Mouse (Mus musculus) midbrain, embryonic 12.5 days (tissue): ENCODE results near the gene Gm37240. TPM values are rescaled to one million over a fixed set of nuclear protein-coding genes. Genes with fewer than 3 reads are reported as not detected.

Experiments
- ATAC-seq: fragments of 200-750 bp; cut with Nextera tagmentation; 2 replicates; pipeline ENCODE4 v1.8.0; 2017; ENCODE audit warnings: low read depth, moderate TSS enrichment, moderate library complexity; ENCODE audit not compliant: low FRiP score
- H3K27ac ChIP-seq: fragments of 300-500 bp; sonication (generic); replicated peaks from 2 replicates; pipeline ENCODE4 v1.5.1; 2016; ENCODE audit warnings: mild to moderate bottlenecking
- H3K27me3 ChIP-seq: fragments of 300-500 bp; sonication (generic); 2 replicates; pipeline ENCODE4 v1.6.1; 2016; ENCODE audit warnings: mild to moderate bottlenecking
- H3K36me3 ChIP-seq: fragments of 300-500 bp; sonication (generic); 2 replicates; pipeline ENCODE4 v1.6.1; 2016
- H3K4me1 ChIP-seq: fragments of 300-500 bp; sonication (generic); 2 replicates; pipeline ENCODE4 v1.6.1; 2016
- H3K4me2 ChIP-seq: fragments of 300-500 bp; sonication (generic); replicated peaks from 2 replicates; pipeline ENCODE4 v1.6.1; 2016; ENCODE audit warnings: mild to moderate bottlenecking, moderate library complexity
- H3K4me3 ChIP-seq: fragments of 300-500 bp; sonication (generic); 2 replicates; pipeline ENCODE4 v1.5.1; 2016; ENCODE audit warnings: mild to moderate bottlenecking
- H3K9ac ChIP-seq: fragments of 300-500 bp; sonication (generic); replicated peaks from 2 replicates; pipeline ENCODE4 v1.6.1; 2016; ENCODE audit warnings: mild to moderate bottlenecking, moderate library complexity
- H3K9me3 ChIP-seq: fragments of 300-500 bp; sonication (generic); 2 replicates; pipeline ENCODE4 v1.6.1; 2016; ENCODE audit warnings: mild to moderate bottlenecking
- WGBS: fragments of 180-500 bp; shearing (Covaris S2); methylation state at CpG from one replicate; pipeline ENCODE4 v1.1.7; 2016; 5-methylcytosine and 5-hydroxymethylcytosine counted together
- polyA plus RNA-seq: library from polyadenylated mRNA; unstranded; fragments of >200 nt; fragmentation: Nextera tagmentation; extraction: Ambion mirVana; gene quantifications from 2 replicates; pipeline ENCODE4 v1.2.1, GENCODE M21; 2016

Gene Gm37240
- polyA plus RNA-seq, 1 experiment from 2014 or later = 0.96 TPM

DNA sequence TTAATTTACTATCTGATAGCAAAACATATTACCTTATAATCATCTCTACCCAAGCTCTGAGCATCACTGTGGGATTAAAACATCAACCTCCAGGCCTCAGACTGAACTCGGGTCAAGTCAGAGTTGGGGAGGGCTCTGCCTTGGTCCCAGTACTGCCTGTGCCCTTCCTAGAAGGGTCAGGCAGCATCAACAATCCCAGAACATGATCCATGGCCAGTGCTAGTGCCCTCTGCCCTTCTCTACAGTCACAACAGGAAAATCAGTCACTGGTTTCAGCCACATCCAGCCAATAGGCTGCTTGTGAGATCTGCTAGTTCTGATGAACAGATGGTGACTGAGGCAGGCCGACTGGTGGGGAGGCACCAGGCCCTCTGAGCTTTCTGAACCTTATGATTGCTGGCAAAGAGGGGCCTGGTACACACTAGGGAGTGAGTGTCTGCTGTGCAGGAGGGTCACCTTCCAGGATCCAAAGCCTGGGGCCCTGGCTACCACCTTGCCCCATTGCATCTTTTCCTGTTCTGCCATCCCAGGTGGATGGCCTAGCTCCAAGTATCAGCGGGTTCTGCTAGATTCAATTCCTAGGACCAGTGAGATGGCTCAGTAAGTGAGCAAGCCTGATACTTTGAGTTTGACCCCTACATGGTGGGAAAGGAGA lies 401.7 kb downstream of the Gm37240 start:
- Histone ChIP-seq H3K4me1 (no peaks in the 10 kb centered on the region), H3K36me3 (no peaks in the 10 kb centered on the region), H3K4me2 (no peak overlapping the region), H3K4me3 (no peak overlapping the region), H3K9ac (no peak overlapping the region), H3K27ac (no peak overlapping the region), H3K27me3 (no peaks in the 10 kb centered on the region), H3K9me3 (no peaks in the 10 kb centered on the region)
- WGBS = 77% methylated on average over 3 of the region's 3 CpGs
- ATAC-seq = no peak

DNA sequence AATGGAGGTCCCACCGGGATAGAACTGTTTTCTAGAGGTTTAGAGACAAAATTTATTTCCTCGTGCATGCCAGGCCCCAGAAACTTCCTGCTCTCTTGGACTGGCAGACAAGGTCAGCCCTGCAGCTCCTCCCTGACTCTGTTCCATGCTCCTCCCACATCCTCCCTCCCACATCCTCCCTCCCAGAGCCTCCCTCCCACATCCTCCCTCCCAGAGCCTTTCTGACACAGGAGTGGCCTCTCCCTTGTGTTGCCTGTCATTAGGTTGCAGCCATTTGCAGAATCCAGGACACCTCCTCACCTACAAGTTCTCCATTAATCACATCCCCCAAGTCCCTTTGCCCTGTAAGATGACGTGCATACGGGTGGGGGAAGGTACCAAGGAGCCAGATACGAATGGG lies 404.7 kb downstream of the Gm37240 start:
- H3K36me3 ChIP-seq = no peaks in the 10 kb centered on the region
- no peak for ATAC-seq
- no peaks in the 10 kb centered on the region for H3K4me1 ChIP-seq
- no peaks in the 10 kb centered on the region for H3K9me3 ChIP-seq
- H3K4me2 ChIP-seq = no peak overlapping the region
- no peak overlapping the region for H3K9ac ChIP-seq
- H3K27ac ChIP-seq = no peak overlapping the region
- WGBS = 71% methylated on average over 5 of the region's 5 CpGs
- H3K27me3 ChIP-seq = no peaks in the 10 kb centered on the region
- H3K4me3 ChIP-seq = no peak overlapping the region

DNA sequence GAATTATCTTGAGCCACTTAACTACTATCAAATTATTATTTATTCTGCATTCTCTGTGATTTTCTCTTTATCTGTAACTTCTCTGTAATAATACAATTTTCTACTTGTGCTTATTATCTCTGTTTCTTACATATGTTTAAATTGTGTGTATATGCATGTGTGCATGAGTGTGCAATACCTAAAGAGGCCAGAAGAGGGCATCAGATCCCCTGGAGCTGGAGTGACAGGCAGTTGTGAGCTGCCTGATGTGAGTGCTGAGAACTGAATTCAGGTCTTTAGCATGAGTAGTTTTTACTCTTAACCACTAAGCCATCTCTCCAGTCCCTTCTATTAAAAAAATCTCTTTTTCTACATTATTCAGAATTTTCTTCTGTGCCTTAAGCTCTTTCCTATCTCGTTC lies 406.7 kb downstream of the Gm37240 start:
- Histone ChIP-seq H3K4me1 (no peaks in the 10 kb centered on the region), H3K27ac (no peak overlapping the region), H3K9ac (no peak overlapping the region), H3K27me3 (no peaks in the 10 kb centered on the region), H3K4me2 (no peak overlapping the region), H3K36me3 (no peaks in the 10 kb centered on the region), H3K4me3 (no peak overlapping the region), H3K9me3 (no peaks in the 10 kb centered on the region)
- 93% methylated on average over 1 of the region's 1 CpGs for WGBS
- ATAC-seq = no peak

DNA sequence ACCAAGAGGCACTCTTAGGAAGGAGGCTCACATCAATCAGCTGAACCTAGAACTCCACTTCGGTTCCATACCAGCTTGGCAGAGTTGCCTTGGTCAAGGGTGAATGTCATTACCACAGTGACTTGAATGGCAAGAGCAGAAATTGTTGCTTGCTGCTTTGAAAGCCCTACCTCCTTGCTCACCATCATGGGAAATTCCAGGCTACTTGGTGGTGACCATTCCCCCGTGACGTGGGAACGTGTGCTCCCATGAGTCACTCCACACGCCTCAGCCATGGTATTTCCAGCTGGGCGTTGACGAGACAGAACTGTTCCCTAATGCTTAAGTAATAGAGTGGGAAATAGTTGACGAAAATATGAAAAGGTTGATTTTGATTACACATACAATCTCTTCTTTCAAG lies 408.6 kb downstream of the Gm37240 start:
- no peak overlapping the region for H3K9ac ChIP-seq
- ATAC-seq = no peak
- 92% methylated on average over 8 of the region's 8 CpGs for WGBS

DNA sequence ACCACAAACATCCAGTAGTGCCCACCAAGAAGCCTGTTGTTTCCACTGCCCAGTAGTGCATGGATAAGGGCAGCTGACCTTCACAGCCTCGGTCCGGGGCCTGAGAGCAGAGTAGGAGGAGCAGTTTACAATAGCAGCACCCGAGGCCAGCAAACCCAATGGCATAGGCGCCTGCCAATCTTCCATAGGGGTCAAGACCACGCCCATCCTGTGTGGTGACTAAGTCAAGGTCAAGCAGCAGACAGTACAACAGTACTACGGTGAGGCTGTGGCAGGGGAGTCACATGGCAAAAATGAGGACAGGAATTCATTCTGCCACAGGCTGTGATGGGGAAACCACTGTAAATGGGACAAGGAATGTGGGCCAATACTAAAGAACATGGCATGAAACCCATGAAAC lies 417.6 kb downstream of the Gm37240 start:
- H3K4me1 ChIP-seq = no peaks in the 10 kb centered on the region
- no peak for ATAC-seq
- H3K4me2 ChIP-seq = no peak overlapping the region
- no peaks in the 10 kb centered on the region for H3K27me3 ChIP-seq
- H3K36me3 ChIP-seq = no peaks in the 10 kb centered on the region
- H3K9ac ChIP-seq = no peak overlapping the region
- no peaks in the 10 kb centered on the region for H3K9me3 ChIP-seq
- WGBS = 76% methylated on average over 6 of the region's 6 CpGs
- no peak overlapping the region for H3K4me3 ChIP-seq
- H3K27ac ChIP-seq = no peak overlapping the region

More for the DNA sequence above, 408.6 kb downstream of the Gm37240 start:
- Histone ChIP-seq H3K9me3 (no peaks in the 10 kb centered on the region), H3K4me1 (no peaks in the 10 kb centered on the region), H3K27me3 (no peaks in the 10 kb centered on the region), H3K27ac (no peak overlapping the region), H3K36me3 (no peaks in the 10 kb centered on the region), H3K4me3 (no peak overlapping the region), H3K4me2 (no peak overlapping the region)

DNA sequence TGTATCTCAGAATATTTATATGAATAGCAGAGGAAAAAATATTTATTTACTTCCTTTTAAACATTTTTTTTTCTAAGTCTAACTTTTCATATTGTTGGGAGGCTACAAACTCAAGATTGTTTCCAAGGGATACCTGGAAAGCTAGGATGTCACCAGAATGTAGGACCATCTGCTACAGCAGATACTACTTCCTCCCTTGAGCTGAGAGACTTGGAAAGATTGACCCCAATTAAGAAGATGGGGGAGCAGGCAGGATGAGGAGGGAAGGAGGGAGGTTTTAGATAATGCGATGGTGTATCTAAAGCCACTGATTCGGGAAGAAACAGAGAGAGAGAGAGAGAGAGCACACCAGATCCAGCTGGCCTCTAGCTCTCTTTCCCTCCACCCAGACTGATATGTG lies 418.3 kb downstream of the Gm37240 start:
- no peaks in the 10 kb centered on the region for H3K4me1 ChIP-seq
- no peaks in the 10 kb centered on the region for H3K36me3 ChIP-seq
- H3K9ac ChIP-seq = no peak overlapping the region
- no peak overlapping the region for H3K27ac ChIP-seq
- no peaks in the 10 kb centered on the region for H3K9me3 ChIP-seq
- WGBS = 100% methylated on average over 2 of the region's 2 CpGs
- no peak overlapping the region for H3K4me2 ChIP-seq
- H3K4me3 ChIP-seq = no peak overlapping the region
- no peaks in the 10 kb centered on the region for H3K27me3 ChIP-seq
- ATAC-seq = no peak

DNA sequence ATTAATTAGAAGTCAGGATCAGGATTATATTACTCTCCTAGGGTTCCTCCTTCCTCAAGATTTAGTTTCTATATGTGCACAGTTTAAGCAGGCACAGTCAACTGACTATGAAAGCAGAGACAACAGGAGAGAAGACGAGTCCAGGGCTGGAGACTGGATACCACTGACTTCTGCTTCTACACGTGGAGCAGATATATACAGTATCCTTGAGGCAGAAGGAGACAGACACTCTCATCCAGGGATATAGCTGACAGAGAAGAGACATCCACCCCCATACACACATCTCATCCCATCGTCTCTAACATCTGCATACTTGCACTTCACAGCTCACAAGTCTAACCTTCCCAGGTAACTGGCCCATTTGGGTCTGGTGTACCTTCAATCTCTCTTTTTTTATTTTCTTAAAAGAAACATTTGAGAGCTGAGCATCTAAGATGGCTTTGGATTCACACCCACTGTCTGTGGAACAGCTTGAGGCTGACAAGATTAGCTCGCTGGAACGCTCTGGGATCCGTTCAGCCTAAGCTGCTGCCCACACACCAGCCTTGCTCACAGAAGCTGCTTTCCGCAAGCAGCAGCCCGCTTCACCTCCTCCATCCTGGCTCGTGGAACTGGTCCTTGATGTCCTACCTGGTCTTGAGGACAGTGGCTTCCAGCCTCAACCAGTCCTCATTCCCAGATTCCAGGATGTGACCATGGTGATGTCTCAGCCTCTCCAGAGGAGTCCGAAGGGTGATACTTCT lies 421.9 kb downstream of the Gm37240 start:
- Histone ChIP-seq H3K4me1 (no peaks in the 10 kb centered on the region), H3K27ac (no peak overlapping the region), H3K4me3 (no peak overlapping the region), H3K9ac (no peak overlapping the region), H3K27me3 (no peaks in the 10 kb centered on the region), H3K4me2 (no peak overlapping the region), H3K36me3 (no peaks in the 10 kb centered on the region), H3K9me3 (no peaks in the 10 kb centered on the region)
- 76% methylated on average over 10 of the region's 10 CpGs for WGBS
- no peak for ATAC-seq

DNA sequence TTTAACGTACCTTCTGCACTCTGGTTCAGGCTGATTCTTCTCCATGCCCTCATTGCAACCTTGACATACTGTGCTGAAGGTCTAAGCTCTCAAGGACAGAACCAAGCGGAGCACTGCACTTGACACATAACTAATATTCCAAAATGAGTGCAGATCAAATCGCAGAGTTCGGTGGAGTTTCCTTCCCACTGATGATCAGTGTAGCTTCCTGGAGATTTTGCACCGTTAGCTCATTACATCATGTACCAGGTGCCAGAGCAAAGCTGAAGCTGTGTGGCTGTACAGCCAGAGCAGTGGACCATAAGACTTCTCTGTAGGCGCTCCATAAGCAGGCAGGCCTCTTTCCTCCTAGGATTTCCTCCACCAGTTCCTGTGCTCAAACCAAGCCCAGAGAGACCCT lies 427.3 kb downstream of the Gm37240 start:
- Histone ChIP-seq H3K27me3 (no peaks in the 10 kb centered on the region), H3K36me3 (no peaks in the 10 kb centered on the region), H3K4me1 (no peaks in the 10 kb centered on the region), H3K4me3 (no peak overlapping the region), H3K9ac (no peak overlapping the region), H3K9me3 (no peaks in the 10 kb centered on the region), H3K4me2 (no peak overlapping the region), H3K27ac (no peak overlapping the region)
- WGBS = 94% methylated on average over 6 of the region's 6 CpGs
- ATAC-seq = no peak

DNA sequence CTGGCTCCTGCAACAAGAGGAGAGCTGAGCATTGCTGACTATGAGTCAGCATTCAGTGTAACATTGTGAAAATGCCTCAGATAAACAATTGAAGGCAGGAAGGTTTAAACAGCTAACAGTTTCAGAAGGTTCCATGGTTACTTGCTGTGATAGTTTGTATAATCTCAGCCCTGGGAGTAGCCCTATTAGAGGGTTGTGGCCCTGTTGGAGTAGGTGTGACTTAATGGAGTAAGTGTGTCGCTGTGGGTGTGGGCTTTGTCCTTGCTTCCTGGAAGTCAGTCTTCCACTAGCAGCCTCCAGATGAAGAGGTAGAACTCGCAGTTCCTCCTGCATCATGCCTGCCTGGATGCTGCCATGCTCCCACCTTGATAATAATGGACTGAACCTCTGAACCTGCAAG lies 430.3 kb downstream of the Gm37240 start:
- Histone ChIP-seq H3K4me3 (no peak overlapping the region), H3K4me2 (no peak overlapping the region), H3K4me1 (no peaks in the 10 kb centered on the region), H3K27ac (no peak overlapping the region), H3K36me3 (no peaks in the 10 kb centered on the region), H3K9ac (no peak overlapping the region), H3K27me3 (no peaks in the 10 kb centered on the region), H3K9me3 (no peaks in the 10 kb centered on the region)
- no peak for ATAC-seq
- WGBS = 82% methylated on average over 2 of the region's 2 CpGs

DNA sequence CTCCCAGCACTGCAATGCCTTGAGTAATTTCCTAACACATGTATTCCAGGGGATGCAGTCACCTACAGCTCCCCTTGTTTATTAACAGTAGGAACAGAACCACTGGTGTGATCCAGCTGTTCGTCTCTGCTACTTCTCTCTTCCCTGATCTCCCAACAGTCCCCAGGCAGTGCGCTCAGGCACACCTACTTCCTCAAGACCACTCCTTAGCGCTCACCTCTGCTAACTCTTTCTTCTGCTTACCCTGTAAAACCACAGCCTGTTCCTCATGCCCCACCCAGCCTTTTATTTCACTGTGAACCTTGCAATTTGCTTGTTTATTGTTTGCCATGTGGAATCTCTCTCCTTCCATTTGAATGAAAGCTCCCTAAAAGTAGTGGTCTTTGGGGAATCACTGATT lies 431.9 kb downstream of the Gm37240 start:
- WGBS = 83% methylated on average over 3 of the region's 3 CpGs
- Histone ChIP-seq H3K9ac (no peak overlapping the region), H3K4me1 (no peaks in the 10 kb centered on the region), H3K27ac (no peak overlapping the region), H3K9me3 (no peaks in the 10 kb centered on the region), H3K4me3 (no peak overlapping the region), H3K36me3 (no peaks in the 10 kb centered on the region), H3K27me3 (no peaks in the 10 kb centered on the region), H3K4me2 (no peak overlapping the region)
- no peak for ATAC-seq

DNA sequence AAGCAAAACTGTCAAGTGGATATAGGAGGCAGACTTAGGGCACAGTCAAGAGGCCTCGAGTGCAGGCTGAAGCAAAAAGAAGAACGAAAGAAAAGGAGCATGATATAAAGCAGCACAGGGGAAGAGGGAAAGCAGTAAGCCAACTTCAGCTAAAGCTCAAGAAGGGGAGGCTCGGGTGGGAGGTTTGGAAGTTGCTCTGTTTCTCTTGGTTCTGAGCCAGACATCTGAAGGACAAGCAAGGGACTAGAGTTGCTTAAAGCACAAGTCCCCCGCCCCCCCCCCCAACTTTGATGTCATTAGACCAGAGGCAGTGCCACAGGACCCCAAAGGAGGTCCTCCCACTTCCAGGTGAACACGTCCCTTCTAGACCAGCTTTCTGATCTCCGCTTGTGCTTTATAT lies 433.3 kb downstream of the Gm37240 start:
- 89% methylated on average over 6 of the region's 6 CpGs for WGBS
- no peak overlapping the region for H3K4me3 ChIP-seq
- no peaks in the 10 kb centered on the region for H3K9me3 ChIP-seq
- no peaks in the 10 kb centered on the region for H3K36me3 ChIP-seq
- H3K9ac ChIP-seq = no peak overlapping the region
- no peaks in the 10 kb centered on the region for H3K4me1 ChIP-seq
- no peak overlapping the region for H3K27ac ChIP-seq
- no peaks in the 10 kb centered on the region for H3K27me3 ChIP-seq
- no peak for ATAC-seq
- no peak overlapping the region for H3K4me2 ChIP-seq

DNA sequence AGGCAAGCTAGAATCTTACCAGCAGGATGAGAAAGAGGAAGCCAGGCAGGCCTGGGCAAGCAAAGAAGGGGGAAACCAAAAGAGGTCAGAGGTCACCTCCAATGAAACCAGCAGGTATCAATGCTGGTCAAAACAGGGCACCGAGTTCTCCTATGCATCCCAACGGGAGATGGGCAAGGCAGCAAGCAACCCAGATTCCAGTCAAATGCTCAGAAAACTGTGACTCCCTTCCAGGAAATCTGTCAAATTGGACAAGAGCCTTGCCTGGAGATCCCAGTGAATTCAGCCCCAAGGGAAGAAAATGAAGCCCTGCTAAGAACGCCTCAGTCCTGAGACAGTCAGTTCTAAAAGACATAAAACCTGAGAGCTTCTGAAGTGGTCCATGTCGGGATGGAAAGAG lies 437.9 kb downstream of the Gm37240 start:
- Histone ChIP-seq H3K9me3 (no peaks in the 10 kb centered on the region), H3K27me3 (no peaks in the 10 kb centered on the region), H3K27ac (no peak overlapping the region), H3K9ac (no peak overlapping the region), H3K36me3 (no peaks in the 10 kb centered on the region), H3K4me2 (no peak overlapping the region), H3K4me1 (no peaks in the 10 kb centered on the region), H3K4me3 (no peak overlapping the region)
- WGBS = 63% methylated on average over 4 of the region's 4 CpGs
- no peak for ATAC-seq

DNA sequence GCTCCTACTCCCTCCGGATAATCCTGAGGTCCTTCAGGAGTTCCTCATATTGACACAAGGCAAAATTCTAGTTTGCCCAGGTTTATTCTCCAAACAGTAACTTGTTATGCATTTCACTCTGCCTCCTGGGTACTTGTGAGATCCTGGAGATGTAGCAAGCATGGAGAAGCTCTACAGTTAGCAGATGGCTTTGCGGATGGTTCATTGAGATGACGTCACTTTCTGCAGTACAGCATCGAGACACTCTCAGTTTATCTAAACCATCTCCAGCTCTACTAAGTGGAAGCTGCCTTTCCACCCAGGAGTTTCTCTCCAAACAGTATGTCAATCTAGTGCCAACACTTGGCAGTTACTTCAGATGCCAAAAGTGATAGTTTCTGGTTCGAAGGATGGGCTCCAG lies 444.5 kb downstream of the Gm37240 start:
- ATAC-seq = no peak
- WGBS = 95% methylated on average over 5 of the region's 5 CpGs
- Histone ChIP-seq H3K4me2 (no peak overlapping the region), H3K27me3 (no peaks in the 10 kb centered on the region), H3K27ac (no peak overlapping the region), H3K4me3 (no peak overlapping the region), H3K4me1 (no peaks in the 10 kb centered on the region), H3K9ac (no peak overlapping the region), H3K36me3 (no peaks in the 10 kb centered on the region), H3K9me3 (no peaks in the 10 kb centered on the region)
